Mouse (Mus musculus): Measurements from ENCODE around the gene Fmn2.

GRCm38 (mm10) chr1:174700871-174701270, 199.2 kb downstream of the Fmn2 start:
- TF ChIP-seq POLR2A (IDR thresholded peaks at IDR 0.05; ENCODE audit: borderline replicate concordance, control insufficient read depth, low read depth, low read length) (no peak), CTCF (IDR thresholded peaks at IDR 0.05; ENCODE audit: control insufficient read depth, insufficient read depth, low read length) (no peak)

Measured in bone marrow, adult 2 months (tissue).